Mouse (Mus musculus) stomach, postnatal 0 days (tissue): ENCODE measurements at regions not wholly inside any gene's neighbourhood (a gene's known extent, or its start where the extent isn't known, plus 50 kb on each side); places are given as distances from the start of the nearest gene placed in this dataset.

ENCODE experiments used
- CTCF ChIP-seq: IDR thresholded peaks from 2 replicates; pipeline ENCODE4 v1.5.1; 2016; ENCODE audit warnings: antibody characterized with exemption, low read depth, mild to moderate bottlenecking, moderate library complexity
- EP300 ChIP-seq: optimal IDR thresholded peaks from 2 replicates; pipeline ENCODE3; 2016; ENCODE audit warnings: antibody characterized with exemption

DNA sequence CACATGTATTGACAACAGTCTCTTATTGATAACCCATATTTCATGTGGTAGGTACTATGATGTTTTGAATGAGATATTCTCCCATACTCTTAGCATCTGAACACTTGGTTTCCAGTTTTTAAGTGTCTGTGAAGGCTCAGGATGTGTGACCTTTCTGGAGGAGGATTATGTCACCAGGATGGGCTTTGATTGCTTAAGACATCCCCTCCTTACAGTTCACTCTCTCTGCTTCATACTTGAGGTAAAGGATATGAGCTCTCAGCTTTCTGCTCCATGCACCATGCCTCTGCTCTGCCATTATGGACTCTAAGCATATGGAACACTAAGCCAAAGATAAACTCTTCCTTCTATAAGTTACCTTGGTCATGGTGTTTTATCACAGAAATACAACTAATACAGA lies 263.8 kb upstream of the Cpeb2 start:
- no peak for TF ChIP-seq CTCF
- no peak for TF ChIP-seq EP300
